Mouse (Mus musculus): ENCODE results near the gene Foxb2.

GRCm38 (mm10) chr19:16827657-16828056, 45.9 kb downstream of the Foxb2 start:
- no peak for TF ChIP-seq GATA1 (IDR thresholded peaks at IDR 0.05; ENCODE audit: low read length)
- TF ChIP-seq TAL1 (IDR thresholded peaks at IDR 0.05; ENCODE audit: low read length): no peak

All from erythroblast, embryonic 14.5 days (primary cell).